Mouse (Mus musculus): ENCODE results near the gene Clec3a.

Clec3a gene

DNA sequence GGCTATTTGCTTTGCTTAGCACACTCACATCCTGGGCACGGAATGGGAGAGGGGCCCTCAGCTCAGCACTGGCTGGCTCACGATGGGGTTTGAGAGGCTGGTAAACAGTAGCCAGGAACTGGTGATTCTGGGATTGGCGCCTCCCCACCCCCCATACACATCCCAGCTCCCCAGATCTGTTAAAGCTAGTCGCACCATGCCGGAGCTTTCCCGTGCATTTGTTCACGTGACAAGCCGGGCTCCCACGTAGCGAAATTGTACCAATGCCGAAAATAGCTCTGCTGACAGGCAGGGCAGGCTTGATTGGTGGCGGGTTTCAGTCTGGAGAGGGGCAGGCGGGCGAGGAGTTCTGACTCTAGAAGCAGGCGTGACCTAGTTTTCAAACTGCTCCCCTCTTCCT, 38.1 kb downstream of the Clec3a start:
- in situ Hi-C loops (cut with MseI, MboI) = loop anchor here (10.0 to 25.0 kb wide), 2 partner anchors 299 to 1256 kb away; partner anchors contain the start of gene Maf (in 1 of the 2)

DNA sequence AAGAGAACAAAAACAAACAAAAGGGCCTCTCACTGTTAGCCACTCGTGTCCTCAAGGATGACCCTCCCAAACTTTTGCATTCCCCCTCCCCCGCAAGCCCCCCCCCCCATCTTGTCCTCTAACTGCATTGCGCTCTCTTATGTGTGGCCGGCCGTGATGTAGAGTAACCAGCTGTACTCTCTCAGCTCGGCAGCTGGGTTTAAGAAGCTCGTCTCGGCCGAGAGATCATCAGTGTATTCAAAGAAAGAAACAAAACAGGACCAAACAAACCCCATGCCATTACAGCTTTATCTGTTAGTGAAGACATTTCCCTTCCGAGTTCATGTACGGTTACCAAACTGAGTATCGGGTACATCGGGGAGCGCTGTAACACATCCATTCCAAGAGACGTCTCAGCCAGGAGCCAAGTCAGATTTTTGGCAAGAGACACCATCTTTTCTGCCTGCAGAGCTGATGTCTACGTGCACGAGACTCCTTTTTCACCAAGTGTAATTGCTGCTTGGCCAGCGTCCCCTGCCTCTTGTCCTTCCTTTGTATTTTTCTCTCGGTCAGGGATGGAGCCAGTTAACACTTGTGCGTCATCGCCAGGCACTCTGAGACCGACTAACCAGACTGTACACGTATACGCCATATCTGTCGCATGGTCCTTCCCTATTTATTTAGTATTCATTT, 40.4 kb downstream of the Clec3a start:
- in situ Hi-C loops (cut with MseI, MboI) = loop anchor here (10.0 to 25.0 kb wide), 2 partner anchors 297 to 1254 kb away; partner anchors contain the start of gene Maf (in 1 of the 2)

DNA sequence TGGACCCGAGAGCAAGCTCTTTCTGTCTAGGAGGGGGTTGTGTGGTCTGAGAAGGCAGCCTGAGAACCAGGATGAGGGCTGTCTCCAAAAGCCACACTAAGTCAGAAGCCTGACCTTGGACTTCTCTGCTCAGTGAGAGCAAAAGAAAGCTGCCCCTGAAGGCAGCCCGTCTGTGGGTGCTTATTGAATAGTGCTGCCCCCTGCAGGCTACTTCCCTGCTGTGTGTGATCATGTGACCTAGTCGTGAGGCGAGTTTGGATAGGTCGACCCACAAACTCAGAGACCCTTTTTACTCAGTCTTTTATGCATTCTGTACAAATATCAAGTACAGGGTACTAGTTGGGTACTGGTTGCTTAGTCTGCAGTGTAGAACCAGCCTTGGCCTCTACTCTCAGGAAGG, 42.7 kb downstream of the Clec3a start:
- in situ Hi-C loops (cut with MseI, MboI) = loop anchor here in 1 of 2 experiments (25.0 kb wide), 1 partner anchor 1252 kb away; the partner anchor contains the start of gene Maf

DNA sequence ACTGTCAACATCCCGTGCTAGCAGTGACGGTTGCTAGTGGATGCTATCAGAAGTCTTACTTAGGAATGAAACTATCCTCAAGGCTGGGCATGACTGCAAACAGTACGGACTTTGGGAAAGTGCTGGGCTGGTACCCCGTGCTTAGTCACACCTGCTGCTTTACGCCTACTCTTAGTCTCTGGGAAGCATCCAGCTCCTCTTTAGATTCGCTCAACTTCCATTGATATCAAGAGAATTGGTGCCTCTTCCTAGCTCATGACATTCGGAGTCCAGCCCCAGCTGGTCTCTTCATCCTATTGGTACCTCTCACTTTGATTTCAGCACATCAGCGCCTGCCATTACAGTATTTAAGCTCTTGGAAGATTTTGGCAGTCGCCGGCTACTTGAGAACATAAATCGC, 44.7 kb downstream of the Clec3a start:
- in situ Hi-C loops (cut with MseI, MboI) = loop anchor here in 1 of 2 experiments (25.0 kb wide), 1 partner anchor 1250 kb away; the partner anchor contains the start of gene Maf

GRCm38 (mm10) chr8:114463305-114463704, 45.4 kb downstream of the Clec3a start:
- in situ Hi-C loops (cut with MseI, MboI) = loop anchor here in 1 of 2 experiments (25.0 kb wide), 1 partner anchor 1249 kb away; the partner anchor contains the start of gene Maf

DNA sequence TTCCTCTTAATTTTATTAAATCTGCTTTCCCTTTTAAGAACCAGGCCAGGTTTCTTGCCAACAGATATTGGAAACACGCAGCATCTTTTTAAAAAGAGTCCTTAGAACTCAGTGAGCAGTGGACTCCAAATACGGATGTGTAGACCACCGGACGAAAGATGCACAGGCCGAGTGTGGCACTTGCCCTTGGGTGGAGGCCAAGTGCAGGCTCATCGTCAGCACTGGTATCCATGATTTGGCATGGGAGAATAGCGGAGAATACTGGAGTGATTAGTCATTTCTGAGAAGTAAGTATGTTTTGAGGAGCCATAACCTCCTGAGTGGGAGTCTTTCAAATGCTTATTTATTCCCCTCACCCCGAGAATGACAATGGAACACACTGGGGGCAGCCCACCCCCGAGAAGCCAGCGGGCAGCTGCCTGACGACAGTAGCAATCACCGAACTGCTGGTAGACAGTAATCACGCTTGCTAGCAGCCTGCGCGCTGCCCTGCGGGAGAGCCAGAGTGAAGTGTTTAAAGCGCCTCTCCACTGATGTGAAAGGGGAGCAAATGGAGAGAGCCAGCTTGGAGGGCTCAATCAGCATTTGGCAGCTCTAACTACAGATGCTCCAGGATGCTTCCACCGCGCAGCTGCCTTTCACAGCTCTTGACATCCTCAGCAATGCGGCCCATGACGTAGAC, 50.8 kb downstream of the Clec3a start:
- in situ Hi-C loops (cut with MseI, MboI) = loop anchor here in 1 of 2 experiments (25.0 kb wide), 1 partner anchor 1244 kb away; the partner anchor contains the start of gene Maf

- in situ Hi-C loops (cut with MseI, MboI) = loop anchor here in 1 of 2 experiments (25.0 kb wide), 1 partner anchor 1243 kb away; the partner anchor contains the start of gene Maf
Observed at GRCm38 (mm10) chr8:114469208-114469590, 51.3 kb downstream of the Clec3a start.

DNA sequence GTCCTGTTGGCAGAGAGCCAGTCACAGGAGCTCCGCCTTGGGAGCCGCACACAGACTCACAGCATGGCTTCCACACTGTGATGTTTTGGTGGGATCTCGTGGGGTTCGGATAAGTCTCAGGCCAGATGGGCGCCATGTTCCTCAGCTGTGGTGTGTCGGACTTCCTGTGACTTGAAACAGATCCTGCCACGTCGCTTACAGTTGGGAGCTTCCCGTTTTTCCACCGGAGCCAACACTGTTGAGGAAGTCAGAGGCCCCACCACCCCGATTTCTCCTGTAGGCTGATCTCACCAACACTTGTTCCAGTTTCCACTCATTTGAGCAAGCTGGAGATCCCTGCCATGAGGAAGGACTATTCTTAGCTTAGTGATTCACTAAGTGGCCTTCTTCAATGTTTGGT, 55.7 kb downstream of the Clec3a start:
- in situ Hi-C loops (cut with MseI, MboI) = loop anchor here in 1 of 2 experiments (25.0 kb wide), 1 partner anchor 1239 kb away; the partner anchor contains the start of gene Maf
